Mouse (Mus musculus): Measurements from ENCODE around the gene Sh3d19.

The Sh3d19 gene

GRCm38 (mm10) chr3:86030566-86030965 is 59.7 kb downstream of the Sh3d19 start:
- no peak for DNase-seq

GRCm38 (mm10) chr3:86033455-86034090 is 62.7 kb downstream of the Sh3d19 start:
- DNase-seq = no peak

GRCm38 (mm10) chr3:86037926-86038484 is 67.1 kb downstream of the Sh3d19 start:
- DNase-seq = no peak

GRCm38 (mm10) chr3:86038648-86039047 is 67.7 kb downstream of the Sh3d19 start:
- no peak for DNase-seq

GRCm38 (mm10) chr3:86040286-86041201 is 69.6 kb downstream of the Sh3d19 start:
- DNase-seq = no peak

- DNase-seq = no peak
Observed at GRCm38 (mm10) chr3:86047686-86048408, 76.9 kb downstream of the Sh3d19 start.

GRCm38 (mm10) chr3:86049041-86049440 is 78.1 kb downstream of the Sh3d19 start:
- no peak for DNase-seq

GRCm38 (mm10) chr3:86056678-86057077 is 85.8 kb downstream of the Sh3d19 start:
- DNase-seq = no peak

GRCm38 (mm10) chr3:86057436-86058095 is 86.7 kb downstream of the Sh3d19 start:
- no peak for DNase-seq

- DNase-seq = no peak
Observed at GRCm38 (mm10) chr3:86069646-86070250, 98.8 kb downstream of the Sh3d19 start.

GRCm38 (mm10) chr3:86070799-86071198 is 99.9 kb downstream of the Sh3d19 start:
- no peak for DNase-seq

- DNase-seq = no peak
Observed at GRCm38 (mm10) chr3:86072066-86072465, 101.2 kb downstream of the Sh3d19 start.

GRCm38 (mm10) chr3:86072889-86073288 is 102.0 kb downstream of the Sh3d19 start:
- no peak for DNase-seq

GRCm38 (mm10) chr3:86075593-86075992 is 104.7 kb downstream of the Sh3d19 start:
- DNase-seq = no peak

- no peak for DNase-seq
Observed at GRCm38 (mm10) chr3:86076511-86077283, 105.8 kb downstream of the Sh3d19 start.

GRCm38 (mm10) chr3:86083051-86083450 is 112.1 kb downstream of the Sh3d19 start:
- DNase-seq = no peak

GRCm38 (mm10) chr3:86085001-86085400 is 114.1 kb downstream of the Sh3d19 start:
- DNase-seq = no peak

GRCm38 (mm10) chr3:86087872-86088271 is 117.0 kb downstream of the Sh3d19 start:
- no peak for DNase-seq

- DNase-seq = no peak
Observed at GRCm38 (mm10) chr3:86093213-86093845, 122.4 kb downstream of the Sh3d19 start.

- no peak for DNase-seq
Observed at GRCm38 (mm10) chr3:86093907-86094306, 123.0 kb downstream of the Sh3d19 start.

- no peak for DNase-seq
Observed at GRCm38 (mm10) chr3:86101956-86102355, 131.0 kb downstream of the Sh3d19 start.

Measured in thymus, postnatal 25 days (tissue).